Mouse (Mus musculus) forebrain, embryonic 16.5 days (tissue): ENCODE data around the gene Ubash3b. TPM values are rescaled to one million over a fixed set of nuclear protein-coding genes. Genes with fewer than 3 reads are reported as not detected.

Experiments
- ATAC-seq: fragments of 200-750 bp; cut with Nextera tagmentation; 2 replicates; pipeline ENCODE4 v1.8.0; 2017; ENCODE audit warnings: mild to moderate bottlenecking, moderate library complexity
- H3K27ac ChIP-seq: fragments of 300-500 bp; sonication (generic); 2 replicates; pipeline ENCODE4 v1.5.1; 2014; ENCODE audit warnings: low read length, control low read depth
- H3K27me3 ChIP-seq: fragments of 300-500 bp; sonication (generic); replicated peaks from 2 replicates; pipeline ENCODE4 v1.6.1; 2014; ENCODE audit warnings: low read length; ENCODE audit not compliant: control insufficient read depth, insufficient read depth
- H3K36me3 ChIP-seq: fragments of 300-500 bp; sonication (generic); 2 replicates; pipeline ENCODE4 v1.6.1; 2014; ENCODE audit not compliant: control insufficient read depth, insufficient read depth
- H3K4me1 ChIP-seq: fragments of 300-500 bp; sonication (generic); replicated peaks from 2 replicates; pipeline ENCODE4 v1.6.1; 2014; ENCODE audit warnings: low read length; ENCODE audit not compliant: control insufficient read depth, insufficient read depth
- H3K4me2 ChIP-seq: fragments of 300-500 bp; sonication (generic); 2 replicates; pipeline ENCODE4 v1.6.1; 2014; ENCODE audit warnings: mild to moderate bottlenecking, low read length, control low read depth
- H3K4me3 ChIP-seq: fragments of 300-500 bp; sonication (generic); replicated peaks from 2 replicates; pipeline ENCODE4 v1.5.1; 2014; ENCODE audit warnings: mild to moderate bottlenecking, low read length, control low read depth
- H3K9ac ChIP-seq: fragments of 300-500 bp; sonication (generic); replicated peaks from 2 replicates; pipeline ENCODE4 v1.6.1; 2014; ENCODE audit warnings: low read depth, low read length, control low read depth
- H3K9me3 ChIP-seq: fragments of 300-500 bp; sonication (generic); 2 replicates; pipeline ENCODE4 v1.6.1; 2016; ENCODE audit warnings: low read length; ENCODE audit not compliant: control insufficient read depth
- WGBS: fragments of 180-500 bp; shearing (Covaris S2); extraction: QIAGEN DNeasy Blood & Tissue Kit; methylation state at CpG from one replicate; pipeline ENCODE4 v1.1.7; 2014; 5-methylcytosine and 5-hydroxymethylcytosine counted together
- polyA plus RNA-seq: library from polyadenylated mRNA; unstranded; fragments of >200 nt; fragmentation: Nextera tagmentation; extraction: Ambion mirVana; gene quantifications from 2 replicates; pipeline ENCODE4 v1.2.1, GENCODE M21; 2015

Ubash3b gene
- polyA plus RNA-seq, 1 experiment from 2014 or later, result 14.7 TPM

DNA sequence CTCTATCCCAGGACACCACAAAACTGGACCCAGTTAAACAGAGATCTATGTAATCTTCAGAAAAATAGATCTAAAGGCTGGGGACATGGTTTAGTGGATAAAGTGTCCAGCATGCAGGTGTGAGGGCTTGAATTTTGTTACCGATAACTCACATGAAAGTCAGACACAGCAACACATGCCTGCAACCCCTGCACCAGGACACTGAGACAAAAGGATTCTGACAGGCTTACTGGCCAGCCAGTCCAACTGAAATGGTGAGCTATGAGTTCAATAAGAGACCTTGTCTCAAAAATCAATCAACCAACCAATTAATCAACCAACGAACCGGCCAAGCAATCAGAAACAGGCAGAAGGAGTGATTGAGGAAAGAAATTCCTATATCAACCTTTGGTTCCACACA, 177.7 kb downstream of the Ubash3b start:
- H3K27me3 ChIP-seq, result no peaks in the 10 kb centered on the region
- H3K36me3 ChIP-seq, result no peaks in the 10 kb centered on the region
- no peak overlapping the region for H3K9ac ChIP-seq
- H3K4me3 ChIP-seq, result no peak overlapping the region
- no peak overlapping the region for H3K27ac ChIP-seq
- ATAC-seq, result no peak
- H3K9me3 ChIP-seq, result no peaks in the 10 kb centered on the region
- no peak overlapping the region for H3K4me2 ChIP-seq
- 91% methylated on average over 3 of the region's 3 CpGs for WGBS
- no peaks in the 10 kb centered on the region for H3K4me1 ChIP-seq

DNA sequence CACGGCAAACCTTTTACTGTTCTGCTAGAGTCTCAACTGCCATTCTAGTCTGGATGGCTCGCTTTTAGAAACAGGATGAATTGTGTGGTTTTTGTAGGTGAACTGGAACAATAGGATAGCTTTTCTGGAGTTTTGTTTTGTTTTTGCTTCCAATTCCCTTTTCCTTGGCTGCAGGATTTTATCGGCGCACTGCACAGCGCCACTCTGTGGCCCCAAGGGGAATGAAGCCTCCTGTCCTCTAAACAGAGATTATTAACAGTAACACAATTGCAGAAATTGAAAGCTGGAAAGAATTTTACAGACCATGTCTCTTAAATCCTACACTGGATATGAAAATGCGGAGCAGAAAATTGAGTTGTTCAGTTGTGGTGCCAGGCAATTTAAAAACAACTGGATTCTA, 179.0 kb downstream of the Ubash3b start:
- no peak overlapping the region for H3K27ac ChIP-seq
- H3K9me3 ChIP-seq, result no peaks in the 10 kb centered on the region
- ATAC-seq, result no peak
- no peaks in the 10 kb centered on the region for H3K36me3 ChIP-seq
- no peak overlapping the region for H3K9ac ChIP-seq
- H3K27me3 ChIP-seq, result no peaks in the 10 kb centered on the region
- 36% methylated on average over 6 of the region's 6 CpGs for WGBS
- H3K4me3 ChIP-seq, result no peak overlapping the region
- no peak overlapping the region for H3K4me2 ChIP-seq
- H3K4me1 ChIP-seq, result no peaks in the 10 kb centered on the region

GRCm38 (mm10) chr9:40974042-40974801, 187.3 kb downstream of the Ubash3b start:
- ATAC-seq, result no peak
- no peak overlapping the region for H3K27ac ChIP-seq
- no peaks in the 10 kb centered on the region for H3K4me1 ChIP-seq
- H3K4me2 ChIP-seq, result no peak overlapping the region
- H3K9ac ChIP-seq, result no peak overlapping the region
- H3K9me3 ChIP-seq, result 0 out of 2 replicates have a peak, but pooled peaks cover 3% of the 10 kb centered on the region
- 79% methylated on average over 11 of the region's 11 CpGs for WGBS
- H3K36me3 ChIP-seq, result no peaks in the 10 kb centered on the region
- H3K27me3 ChIP-seq, result no peaks in the 10 kb centered on the region
- H3K4me3 ChIP-seq, result no peak overlapping the region

- Histone ChIP-seq H3K27ac (no peak overlapping the region), H3K27me3 (peaks cover 19% of the 10 kb centered on the region; the same call in 1 of the 2 replicates), H3K36me3 (no peaks in the 10 kb centered on the region), H3K9ac (peak overlapping the region; percentile 55; the same call in 1 of the 2 replicates), H3K4me1 (peaks cover 10% of the 10 kb centered on the region), H3K4me2 (peak overlapping the region; percentile 74), H3K9me3 (no peaks in the 10 kb centered on the region), H3K4me3 (peak overlapping the region; percentile 44)
- ATAC-seq, result no peak; the same call in 1 of the 2 replicates
- WGBS, result 19% methylated on average over 7 of the region's 7 CpGs
These were observed 197.1 kb downstream of the Ubash3b start for GRCm38 (mm10) chr9:40964418-40964714.

GRCm38 (mm10) chr9:40963586-40964417, 197.7 kb downstream of the Ubash3b start, which contains the start of gene Jhy:
Gene Jhy (minus strand): TSS chr9:40964118.
- H3K9me3 ChIP-seq, result no peaks in the 10 kb centered on the region
- H3K9ac ChIP-seq, result peak within 1 kb of the TSS; percentile 55
- peak within 1 kb of the TSS; percentile 74 for H3K4me2 ChIP-seq
- H3K27ac ChIP-seq, result no peak within 1 kb of the TSS
- H3K27me3 ChIP-seq, result peaks cover 19% of the 10 kb centered on the region; the same call in 1 of the 2 replicates
- WGBS, result 1% methylated on average over 45 of the region's 51 CpGs
- peaks cover 10% of the 10 kb centered on the region for H3K4me1 ChIP-seq
- H3K36me3 ChIP-seq, result no peaks in the 10 kb centered on the region
- peak within 1 kb of the TSS; percentile 44 for H3K4me3 ChIP-seq
- peak; percentile 79 for ATAC-seq

DNA sequence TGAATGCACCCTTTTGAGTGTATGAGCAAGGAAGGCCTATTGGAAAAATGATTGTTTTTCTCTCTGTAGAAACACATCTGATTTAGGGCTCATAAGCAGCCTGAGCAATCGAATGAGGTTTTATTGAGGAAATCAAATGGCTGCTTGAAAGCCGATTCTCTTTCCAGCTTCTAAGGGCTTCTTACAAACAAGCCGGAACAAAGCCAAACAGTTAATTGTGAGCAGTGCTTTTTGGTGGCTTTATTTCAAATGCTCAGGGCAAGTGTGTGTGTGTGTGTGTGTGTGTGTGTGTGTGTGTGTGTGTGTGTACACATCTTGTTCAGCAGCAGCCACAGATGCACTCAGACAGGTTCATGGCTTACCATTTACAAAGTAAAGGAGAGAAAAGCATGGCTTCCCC, 200.1 kb downstream of the Ubash3b start:
- H3K36me3 ChIP-seq, result no peaks in the 10 kb centered on the region
- peaks cover 19% of the 10 kb centered on the region; the same call in 1 of the 2 replicates for H3K27me3 ChIP-seq
- H3K4me2 ChIP-seq, result no peak overlapping the region
- no peak overlapping the region for H3K4me3 ChIP-seq
- ATAC-seq, result no peak
- no peaks in the 10 kb centered on the region for H3K9me3 ChIP-seq
- no peak overlapping the region for H3K9ac ChIP-seq
- peaks cover 10% of the 10 kb centered on the region for H3K4me1 ChIP-seq
- no peak overlapping the region for H3K27ac ChIP-seq
- WGBS, result 28% methylated on average over 3 of the region's 3 CpGs

Other genes with a start within 250 kb of the Ubash3b start
- 0.15 and 0.20 TPM in 2 replicates for gene Jhy, start 197.6 kb downstream of the Ubash3b start, polyA plus RNA-seq
- 0.17 TPM in 1 of 2 replicates, not detected in the other for gene Crtam, start 157.1 kb downstream of the Ubash3b start, polyA plus RNA-seq